Mouse (Mus musculus) layer of hippocampus, postnatal 25 days (tissue): Measurements from ENCODE around the gene Ulk3. TPM values are rescaled to one million over a fixed set of nuclear protein-coding genes. Genes with fewer than 3 reads are reported as not detected.

ENCODE experiments used
- DNase-seq, 2 experiments: peaks; one replicate each; pipeline ENCODE4 v3.0.0; 2022; ENCODE audit warnings: mixed read lengths in 2 of 2, low spot score in 1 of 2; ENCODE audit errors: extremely low spot score in 1 of 2
- total RNA-seq, 2 experiments: library from RNA; stranded (reverse); gene quantifications; 2 replicates each; pipeline ENCODE4 v1.2.3; 2021

Gene Ulk3
- 10 to 100 TPM; 18.4 to 31.8 TPM for total RNA-seq

DNA sequence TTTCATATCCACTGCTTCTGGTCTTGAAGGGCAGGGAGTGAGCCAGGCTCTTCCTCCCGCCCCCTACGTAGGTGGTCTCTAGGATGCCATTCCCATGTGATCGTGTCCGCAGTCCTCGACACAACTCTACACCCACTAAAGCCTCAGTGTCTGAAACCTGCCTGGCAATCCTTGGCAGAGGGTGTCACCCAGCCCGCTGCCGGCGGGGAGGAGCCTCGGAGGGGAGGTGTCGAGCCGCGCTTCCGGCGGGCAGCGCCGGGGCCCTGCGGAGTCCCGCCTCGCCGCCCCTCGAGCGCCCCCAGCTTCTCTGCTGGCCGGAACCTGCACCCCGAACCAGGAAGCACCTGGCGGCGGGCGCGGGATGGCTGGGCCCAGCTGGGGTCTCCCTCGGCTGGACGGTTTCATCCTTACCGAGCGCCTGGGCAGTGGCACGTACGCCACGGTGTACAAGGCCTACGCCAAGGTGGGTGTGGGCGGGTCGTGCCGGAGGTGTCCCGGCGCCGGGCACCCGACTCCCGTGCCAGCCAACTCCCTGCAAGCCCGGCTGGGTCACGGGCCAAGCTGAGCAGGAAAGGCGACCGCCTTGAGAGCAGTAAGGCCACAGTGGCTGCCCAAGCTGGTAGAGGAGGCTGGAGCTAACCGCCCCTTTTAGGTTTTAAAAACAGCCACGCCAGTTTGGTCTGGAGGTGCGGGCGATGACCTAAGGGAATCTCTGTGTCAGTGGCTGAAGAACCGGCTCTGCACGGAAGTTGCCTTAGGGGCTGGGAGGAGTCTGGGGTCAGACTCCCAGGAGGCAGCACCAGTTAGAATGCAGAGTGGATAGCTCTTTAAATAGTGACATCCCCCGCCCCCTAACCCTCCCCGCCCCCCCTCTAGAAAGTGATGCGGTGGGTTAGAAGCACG lies at the start of gene Ulk3:
Gene Ulk3, plus strand, starts transcription at position 229 of the 903 bp plus-strand sequence.
- peak; percentile 60 to 67 for DNase-seq

DNA sequence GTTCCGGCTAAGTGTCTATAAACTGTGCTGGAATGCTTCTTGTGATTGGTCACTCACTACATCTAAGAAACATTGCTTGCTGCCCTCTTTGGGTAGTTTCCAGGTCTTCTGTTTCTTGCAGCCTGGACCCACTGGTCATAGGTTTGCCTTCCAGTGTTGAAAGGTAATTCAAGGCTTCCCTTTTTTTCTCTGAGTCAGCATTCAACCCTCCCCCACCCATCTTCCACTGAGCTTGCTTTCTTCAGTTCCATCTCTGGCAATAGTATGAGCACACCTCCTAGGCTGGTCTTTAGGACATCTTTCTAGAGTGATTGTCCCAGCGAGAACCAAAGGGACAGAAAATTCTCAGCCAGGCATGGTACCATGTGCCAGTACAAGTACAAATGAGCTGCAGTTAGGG lies 49.7 kb upstream of the Ulk3 start:
- no peak for DNase-seq

DNA sequence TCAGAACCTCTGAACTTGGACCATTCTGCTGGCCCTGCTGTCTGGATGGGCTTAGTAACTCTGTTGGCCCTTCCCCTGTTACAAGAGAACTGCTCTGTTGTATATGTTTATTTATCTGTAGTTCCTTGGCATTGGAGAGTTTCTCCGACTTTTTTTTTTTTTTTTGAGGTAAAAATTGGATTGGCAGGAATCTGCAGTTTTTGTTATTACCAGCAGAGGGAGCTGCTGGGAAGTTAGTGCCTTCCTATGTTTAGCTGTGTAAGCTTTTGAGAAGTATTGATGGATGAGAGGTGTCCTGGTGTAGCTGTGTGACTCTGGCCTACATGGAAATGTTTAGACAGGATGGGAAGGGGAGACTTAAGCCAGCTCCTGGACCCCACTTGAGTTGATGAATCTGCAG lies 47.9 kb upstream of the Ulk3 start:
- peak in 1 of 2 experiments; percentile 45 for DNase-seq

DNA sequence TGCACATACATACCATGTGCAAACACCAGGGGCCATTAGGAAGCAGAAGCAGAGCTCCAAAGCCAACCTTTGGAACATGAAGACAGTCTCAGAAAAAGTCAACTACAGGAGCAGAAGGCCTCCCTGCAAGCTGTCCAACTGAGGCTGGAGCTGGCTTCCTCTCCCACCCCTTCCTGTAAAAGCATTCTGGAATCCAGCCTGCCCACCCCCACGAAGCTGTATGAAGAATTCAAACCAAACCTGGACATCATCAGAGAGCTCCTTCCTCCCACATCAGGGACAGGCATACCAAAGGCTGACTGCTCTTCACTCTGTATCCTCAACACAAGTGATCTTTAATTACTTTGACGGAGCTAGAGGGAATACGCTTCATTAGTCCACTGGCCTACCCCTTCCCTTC lies 45.3 kb upstream of the Ulk3 start:
- no peak for DNase-seq

DNA sequence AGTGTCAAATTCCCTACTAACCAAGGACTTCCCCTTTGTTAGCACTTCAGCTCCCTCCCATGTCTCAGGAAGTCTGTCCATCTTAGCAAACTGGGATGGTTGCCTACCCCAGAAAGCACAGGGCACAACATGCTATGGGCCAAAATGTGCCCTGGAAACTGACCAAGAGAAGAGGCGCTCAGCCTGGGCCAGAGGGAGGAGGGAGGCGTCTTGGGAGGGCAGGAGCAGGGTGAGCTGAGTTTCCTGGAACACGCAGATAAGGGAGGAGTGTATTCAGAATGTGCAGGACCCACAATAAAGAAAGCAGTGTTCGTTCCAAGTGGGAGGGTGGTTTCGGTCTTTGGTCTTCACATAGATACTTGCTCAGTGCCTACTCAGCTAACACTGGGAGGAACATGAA lies 42.0 kb upstream of the Ulk3 start:
- no peak for DNase-seq

DNA sequence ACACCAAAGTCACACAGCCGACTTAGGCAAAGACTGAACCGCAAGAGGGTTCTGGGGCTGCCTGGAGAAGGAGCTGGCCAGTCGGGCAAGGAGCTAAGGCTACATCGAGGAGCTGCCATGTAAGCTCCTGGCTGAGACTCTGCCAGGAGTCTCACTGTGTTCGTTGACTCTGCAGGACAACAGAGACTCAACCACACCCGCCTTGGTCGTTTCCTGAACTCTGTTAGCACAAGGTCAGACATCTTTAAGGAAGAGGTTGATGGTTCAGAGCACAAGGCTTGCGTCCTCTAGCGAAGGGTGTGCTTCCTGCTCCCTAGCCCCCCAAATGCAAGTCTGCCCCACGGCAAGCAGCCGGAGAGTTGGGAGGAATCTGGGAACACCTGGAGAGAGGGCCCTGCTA lies 41.4 kb upstream of the Ulk3 start:
- no peak for DNase-seq

DNA sequence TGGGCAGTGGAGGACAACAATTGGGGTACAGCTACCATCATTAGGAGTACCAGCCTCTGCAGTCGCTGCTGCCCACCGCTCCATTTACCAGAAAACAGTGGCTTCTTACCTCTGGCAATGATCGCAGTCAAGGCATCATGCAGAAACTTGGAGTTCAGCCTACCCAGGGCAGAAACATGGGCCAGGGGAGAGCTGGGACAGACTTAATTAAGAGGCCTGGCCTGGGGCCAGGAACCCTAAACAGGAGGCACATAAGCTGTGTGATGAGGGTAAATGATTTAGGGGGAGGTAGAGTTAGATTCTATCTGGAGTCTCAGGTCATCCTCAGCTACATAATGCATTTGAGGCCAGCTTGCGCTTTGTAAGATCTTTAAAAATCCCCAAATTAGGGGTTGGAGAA lies 40.1 kb upstream of the Ulk3 start:
- DNase-seq: no peak

DNA sequence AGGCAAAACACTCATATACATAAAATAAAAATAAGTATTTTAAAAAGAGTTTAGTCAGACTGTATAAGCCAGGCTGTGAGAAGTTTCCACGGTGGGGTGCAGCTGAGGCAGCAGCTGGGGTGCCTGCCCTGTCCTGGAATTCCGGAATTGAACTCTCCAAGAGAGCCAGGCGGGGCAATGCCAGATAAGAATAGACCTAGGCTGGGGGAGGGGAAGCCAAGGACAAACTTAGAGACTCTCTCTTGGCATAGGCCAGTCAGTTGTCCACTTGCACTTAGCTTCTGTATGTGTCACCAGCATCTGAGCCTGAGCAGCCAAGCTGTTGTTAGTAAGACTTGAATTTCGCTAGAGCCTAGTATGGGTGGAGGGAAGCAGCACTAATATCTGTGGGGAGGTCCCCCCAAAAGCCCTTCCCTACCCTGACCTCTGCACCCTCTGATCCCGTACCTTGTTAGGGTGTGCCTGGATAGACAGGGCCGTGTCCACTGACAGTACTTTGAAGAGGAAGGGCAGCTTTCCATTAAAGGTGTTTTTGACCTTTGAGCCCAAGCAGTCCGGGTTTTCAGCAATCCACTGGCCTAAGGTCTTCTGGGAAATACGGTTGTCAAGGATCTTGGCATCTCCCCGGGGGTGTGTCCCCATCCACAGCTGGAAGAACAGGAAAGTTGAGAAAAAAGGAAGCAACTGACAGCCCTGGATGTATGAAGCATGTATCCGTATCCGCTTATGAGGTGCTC lies 39.0 kb upstream of the Ulk3 start:
- no peak for DNase-seq

DNA sequence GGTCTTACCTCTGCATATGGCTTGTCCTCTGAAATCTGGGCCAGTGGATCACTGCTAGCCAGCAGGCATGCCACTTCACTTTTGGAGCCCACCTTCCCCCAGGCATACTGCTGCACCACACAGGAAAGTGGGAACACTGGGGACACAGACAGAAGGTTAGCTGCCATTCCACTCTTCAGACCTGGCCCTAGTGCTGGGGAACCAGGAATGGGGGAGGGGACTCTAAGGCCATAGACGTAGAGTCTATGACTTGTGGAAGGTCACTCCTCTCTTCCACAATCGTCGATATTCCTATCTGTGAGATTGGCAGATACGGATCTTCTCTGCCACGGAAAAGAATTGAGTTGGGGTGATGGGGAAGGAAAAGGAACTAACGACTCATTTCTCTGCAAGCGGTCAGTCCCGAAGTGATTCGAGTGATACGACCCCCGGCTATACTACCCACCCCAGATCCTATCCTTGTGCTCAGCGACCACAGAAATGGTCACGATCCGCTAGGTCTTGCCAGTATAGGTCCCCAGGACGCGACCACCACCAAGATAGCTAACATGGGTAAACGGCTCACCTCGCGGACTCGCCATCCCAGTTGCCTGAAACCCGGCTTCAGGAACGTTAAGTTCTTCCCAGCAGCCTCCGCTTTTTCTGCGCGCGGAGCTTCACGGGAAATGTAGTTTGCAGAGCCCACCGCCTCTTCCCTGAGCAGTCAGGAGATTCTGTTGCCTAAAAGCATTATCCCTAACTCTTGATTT lies 36.9 kb upstream of the Ulk3 start, which contains the start of gene Mpi:
Gene Mpi, minus strand, starts transcription at position 625 of the 749 bp plus-strand sequence.
- peak; percentile 63 to 67 for DNase-seq

DNA sequence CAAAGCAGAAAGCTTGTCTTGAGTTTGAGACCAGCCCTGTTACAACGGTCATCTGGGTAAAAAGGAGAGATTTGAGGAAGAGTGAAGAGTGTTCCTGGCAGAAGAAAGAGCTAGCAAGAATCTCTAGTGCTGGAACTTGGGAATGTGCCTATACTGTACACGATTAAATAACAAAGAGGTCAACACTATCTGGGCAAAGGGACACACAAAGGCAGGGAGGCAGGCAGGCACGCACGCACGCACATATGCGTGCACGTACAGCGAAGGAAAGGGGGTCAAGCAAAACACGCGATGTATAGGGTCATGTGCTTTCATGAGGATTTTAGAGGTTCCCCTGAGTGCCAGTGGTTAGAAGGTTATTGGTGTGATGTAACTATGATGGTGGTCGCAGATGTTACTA lies 36.1 kb upstream of the Ulk3 start:
- no peak for DNase-seq

DNA sequence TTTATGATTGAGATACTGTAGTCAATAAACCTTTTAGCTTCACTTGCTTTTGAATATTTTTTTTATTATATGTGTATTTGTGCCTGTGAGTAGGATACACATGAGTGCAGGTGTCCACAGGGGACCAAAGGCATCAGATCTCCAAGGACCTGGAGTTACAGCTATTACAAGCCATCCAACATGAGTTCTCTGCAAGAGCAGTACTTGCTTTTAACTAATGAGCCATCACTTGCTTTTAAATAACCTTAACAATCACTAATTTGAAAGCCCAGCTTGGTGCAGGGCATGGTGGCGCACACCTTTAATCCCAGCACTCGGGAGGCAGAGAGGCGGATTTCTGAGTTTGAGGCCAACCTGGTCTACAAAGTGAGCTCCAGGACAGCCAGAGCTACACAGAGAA lies 34.5 kb upstream of the Ulk3 start:
- DNase-seq: no peak

DNA sequence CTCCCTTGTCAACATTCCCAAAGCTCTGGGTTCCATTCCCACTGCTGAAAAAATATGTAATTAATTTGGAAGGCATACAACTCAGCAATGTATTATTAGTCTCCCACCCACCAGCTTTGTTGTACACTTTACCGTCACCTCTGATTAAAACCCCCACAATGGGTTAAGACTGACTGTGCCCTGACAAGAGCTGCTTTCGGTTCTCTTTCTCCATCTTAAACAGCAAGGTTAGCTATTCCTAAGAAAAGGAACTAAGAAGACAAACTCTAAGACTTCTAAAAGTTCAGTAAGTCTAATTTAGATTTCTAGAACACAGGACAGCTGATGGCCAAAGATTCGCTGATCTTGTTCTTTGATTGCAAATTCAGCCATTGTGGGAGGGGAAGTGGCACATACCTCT lies 32.0 kb upstream of the Ulk3 start:
- DNase-seq: no peak

DNA sequence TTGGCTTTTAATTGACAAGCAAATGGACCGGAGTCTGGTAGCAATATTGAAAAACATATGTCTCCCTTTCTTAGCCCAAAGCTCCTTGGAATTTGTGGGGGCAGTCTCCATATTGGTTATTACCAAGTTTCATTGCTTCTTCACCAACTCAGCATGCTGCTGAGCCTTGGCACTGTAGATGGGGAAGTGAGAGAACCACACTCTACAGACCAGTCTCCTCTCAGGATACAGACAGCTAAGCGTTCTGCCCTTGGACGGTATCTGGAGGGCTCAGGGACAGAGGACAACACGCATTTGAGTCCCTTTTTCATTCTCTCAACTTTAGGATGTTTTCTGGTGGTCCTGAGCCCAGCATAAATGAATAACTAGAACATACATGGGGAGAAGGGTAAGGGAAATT lies 30.6 kb upstream of the Ulk3 start:
- no peak for DNase-seq

DNA sequence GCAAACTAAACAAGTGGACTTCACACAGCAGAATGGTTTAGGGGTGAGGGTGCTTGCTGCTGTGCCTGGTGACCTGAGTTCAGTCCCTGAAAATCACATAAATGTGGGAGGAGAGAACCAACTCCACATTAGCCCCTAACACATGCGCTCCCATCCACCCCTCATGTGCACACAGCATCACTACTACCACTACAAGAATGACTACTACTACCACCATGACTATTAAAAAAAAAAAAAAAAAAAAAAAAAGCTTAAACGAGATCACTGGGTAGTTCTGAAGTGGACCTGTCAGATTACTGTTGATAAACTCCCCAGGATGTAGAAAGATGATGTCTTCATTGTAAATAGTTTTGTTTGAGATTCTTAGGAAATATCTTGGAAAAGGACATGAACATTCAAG lies 29.7 kb upstream of the Ulk3 start:
- DNase-seq: no peak

DNA sequence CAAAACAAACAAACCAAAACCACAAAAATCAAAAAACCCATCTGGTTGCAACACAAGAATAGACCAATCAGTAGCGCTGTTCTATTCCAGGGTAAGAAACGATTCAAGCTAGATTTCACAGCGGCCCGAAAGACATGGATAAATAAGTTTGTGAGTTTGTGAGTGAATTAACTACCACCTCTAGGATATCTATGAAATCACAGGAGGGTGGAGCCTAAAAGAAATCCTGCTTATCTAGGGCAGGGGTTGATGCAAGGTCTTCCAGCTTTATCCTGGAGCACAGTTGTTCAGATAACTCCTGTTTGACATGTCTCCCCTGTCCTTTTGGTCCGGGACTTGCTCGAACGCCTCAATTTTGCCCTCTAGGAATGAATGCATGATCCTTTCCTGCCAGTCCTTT lies 29.0 kb upstream of the Ulk3 start:
- DNase-seq: no peak

DNA sequence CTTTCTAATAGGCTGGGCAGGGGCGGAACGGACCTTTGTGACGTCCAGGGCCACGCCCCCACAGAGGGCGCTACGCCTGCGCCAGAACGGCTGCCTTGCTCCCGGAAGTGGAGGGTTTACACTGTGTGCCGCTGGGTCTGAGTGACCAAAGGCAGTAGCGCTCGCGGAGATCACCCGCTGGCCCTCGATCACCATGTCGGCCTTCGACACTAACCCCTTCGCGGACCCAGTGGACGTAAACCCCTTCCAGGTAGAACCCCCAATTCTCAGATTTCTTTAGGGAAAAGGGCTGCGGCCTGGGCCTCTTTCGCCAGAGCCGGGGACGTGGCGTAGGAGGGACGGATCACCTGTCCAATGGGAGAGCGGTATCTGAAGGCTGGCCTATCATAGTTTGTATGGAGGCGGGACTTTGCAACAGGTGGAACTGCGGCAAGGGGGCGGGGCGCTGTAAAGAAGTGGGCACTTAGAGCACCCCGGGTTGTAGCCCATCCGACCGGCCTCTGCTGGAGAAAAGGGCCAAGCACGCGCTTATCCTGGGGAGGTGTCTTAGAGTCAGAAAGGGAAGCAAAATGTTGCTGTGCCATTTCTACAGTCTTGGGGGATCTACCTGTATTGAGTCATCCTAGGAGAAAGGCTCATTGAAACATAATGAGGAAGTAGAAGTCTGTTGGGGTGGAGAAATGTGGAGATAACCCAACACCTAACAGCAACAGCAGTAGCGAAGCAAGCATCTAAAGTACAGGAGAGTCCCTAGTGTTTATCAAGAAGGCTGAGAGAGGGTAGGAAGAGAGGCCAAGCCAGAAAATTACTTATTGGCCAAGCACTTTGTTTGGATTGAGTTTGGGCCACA lies 28.2 kb upstream of the Ulk3 start, which contains the start of gene Scamp2:
Gene Scamp2, plus strand, starts transcription at position 83 of the 850 bp plus-strand sequence.
- peak; percentile 85 to 96 for DNase-seq

DNA sequence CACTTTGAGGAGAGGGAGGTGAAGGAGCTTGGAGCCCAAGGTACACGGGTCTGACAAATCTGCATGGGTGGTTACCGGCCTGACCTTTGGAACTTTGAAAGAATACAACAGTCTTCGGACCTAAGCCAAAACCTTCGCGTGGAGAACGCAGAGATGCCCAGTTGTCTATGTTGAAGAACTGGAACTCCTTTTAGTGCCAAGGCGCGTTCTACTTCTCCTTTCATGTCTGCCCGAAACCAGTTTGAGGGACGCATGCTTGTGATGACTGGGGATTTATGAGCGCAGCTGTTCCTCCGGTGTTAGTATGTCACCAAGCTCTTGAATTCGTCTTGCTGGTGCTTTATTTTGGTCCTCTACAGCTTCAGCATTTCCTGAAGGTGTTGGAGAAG lies 27.5 kb upstream of the Ulk3 start:
- no peak for DNase-seq

DNA sequence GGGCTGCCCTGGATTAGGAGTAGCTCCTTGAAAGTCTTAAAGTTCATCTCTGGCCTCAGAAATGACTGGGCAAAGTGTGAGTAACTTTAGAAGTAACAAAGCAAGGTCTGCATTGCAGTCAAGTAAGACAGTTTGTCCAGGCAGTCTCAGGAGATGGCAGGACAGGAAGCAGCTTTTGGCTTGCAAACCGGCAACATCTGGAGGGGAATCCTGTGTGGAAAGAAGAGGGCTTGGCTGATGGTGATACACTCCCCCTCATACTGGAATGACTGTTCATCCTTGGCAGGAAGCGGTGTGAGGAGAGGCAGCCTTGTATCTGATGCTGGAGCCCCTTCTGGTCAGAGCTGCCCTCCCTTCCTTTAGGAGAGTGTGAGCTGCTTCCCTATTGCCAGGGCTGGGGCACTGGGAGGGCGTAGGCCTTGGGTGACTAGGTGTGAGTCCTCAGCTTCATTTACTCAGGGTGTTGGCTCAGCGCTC lies 26.3 kb upstream of the Ulk3 start:
- DNase-seq: no peak

DNA sequence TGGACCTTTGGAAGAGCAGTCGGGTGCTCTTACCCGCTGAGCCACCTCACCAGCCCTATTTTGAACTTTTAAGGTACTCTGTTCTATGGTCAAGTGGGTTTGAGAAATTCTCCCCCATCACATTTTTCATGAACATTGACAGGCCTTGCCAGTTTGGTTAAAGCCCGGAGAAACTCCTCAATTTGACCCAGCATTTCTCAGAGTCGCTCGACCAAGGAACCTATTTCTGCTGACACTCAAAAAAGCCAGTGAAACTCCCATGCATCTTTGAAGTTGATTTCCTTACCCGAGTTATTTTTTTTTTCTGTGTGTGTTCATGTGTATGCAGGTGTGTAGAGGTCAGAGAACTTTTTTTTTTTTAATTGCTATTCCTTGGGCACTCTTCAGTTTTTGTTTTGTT lies 24.6 kb upstream of the Ulk3 start:
- DNase-seq: no peak

DNA sequence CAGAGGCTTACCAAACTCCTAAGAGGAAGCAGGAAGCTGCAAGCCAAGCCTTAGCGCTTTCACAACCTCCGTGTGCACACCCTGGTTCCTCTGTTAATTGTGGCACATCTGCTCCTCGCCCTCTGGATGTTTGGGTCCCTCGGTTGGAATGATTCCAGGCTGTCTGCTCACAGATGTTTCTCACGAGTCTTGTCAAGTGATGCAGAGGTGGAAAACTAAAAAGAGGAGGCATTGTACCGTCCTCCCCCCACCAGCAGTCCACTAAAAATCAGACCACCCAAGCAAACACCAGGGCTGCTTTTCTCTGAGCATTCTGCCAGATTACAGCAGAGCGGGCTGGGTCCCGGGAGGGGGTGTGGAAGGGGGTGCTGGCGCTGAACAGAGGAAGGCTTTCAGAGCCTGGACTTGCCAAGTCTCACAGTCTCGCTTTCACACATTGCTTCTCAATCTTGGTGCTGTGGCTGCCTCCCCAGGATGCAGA lies 23.5 kb upstream of the Ulk3 start:
- peak in 1 of 2 experiments; percentile 39 for DNase-seq
